Mouse (Mus musculus) activated CD4-positive, CD25-positive, alpha-beta regulatory T cell, adult 4 months (primary cell): Measurements from ENCODE around the gene Ankrd52. TPM values are rescaled to one million over a fixed set of nuclear protein-coding genes. Genes with fewer than 3 reads are reported as not detected.
A peak's percentile ranks its signal among the peaks of the same experiment; 100 is the strongest.

Experiments
- ATAC-seq: one replicate; pipeline ENCODE4 v1.8.0; 2017
- polyA plus RNA-seq, 2 experiments: library from polyadenylated mRNA; unstranded; fragments of 100-300 nt; shearing (Covaris generic); gene quantifications; one replicate each; pipeline ENCODE4 v1.2.1; 2017

Gene Ankrd52
- polyA plus RNA-seq, 2 experiments from 2014 or later, result 2.6 to 4.5 TPM

DNA sequence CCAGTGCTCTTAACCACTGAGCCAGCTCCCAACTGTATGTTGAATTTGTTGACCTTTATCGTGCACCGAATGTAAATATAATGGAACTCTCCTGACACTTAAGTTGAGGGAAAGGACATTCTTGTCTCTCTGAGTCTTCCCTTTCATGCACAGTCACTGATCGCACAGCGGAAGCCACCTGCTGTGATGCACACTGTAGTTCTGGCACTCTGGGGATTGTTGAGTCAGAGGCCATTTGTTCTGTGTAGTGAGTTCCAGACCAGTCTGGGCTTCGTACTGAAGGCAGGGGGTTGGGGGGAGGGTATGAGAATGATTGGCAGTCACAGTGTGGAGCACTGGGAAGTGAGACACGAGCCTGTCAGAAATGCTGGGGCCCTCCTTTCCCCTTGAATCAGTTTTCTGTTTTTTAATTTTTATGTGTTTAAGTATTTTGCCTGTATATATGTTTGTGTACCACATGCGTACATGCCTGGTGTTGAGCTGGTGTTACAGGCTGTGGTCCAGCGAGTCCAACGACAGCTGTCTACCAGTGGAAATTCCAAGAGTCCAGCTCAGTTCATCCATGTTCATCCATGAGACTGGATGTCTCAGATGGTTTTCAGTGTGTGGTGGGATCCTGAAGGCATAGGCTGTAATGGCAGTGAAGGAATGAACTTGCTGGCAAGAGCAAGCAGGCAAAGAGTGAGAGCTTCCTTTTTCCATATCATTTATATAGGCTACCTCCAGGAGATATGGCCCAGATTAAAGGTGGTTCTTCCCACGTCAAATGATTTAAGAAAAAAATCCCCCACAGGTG is 64.6 kb downstream of the Ankrd52 start:
- ATAC-seq, result no peak

DNA sequence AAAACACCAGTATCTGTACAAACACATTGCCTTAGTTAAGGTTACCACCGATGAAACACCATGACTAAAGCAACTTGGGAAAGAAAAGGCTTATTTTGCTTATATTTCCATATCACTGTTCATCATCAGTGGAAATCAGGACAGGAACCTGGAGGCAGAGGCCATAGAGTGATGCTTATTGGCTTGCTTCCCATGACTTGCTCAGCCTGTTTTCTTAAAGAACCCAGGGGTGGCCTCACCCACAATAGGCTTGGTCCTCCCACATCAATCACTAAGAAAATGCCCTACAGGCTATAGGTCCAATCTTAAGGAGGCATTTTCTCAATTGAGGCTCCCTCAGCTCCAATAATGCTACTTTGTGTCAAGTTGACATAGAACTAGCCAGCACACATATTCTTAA is 65.8 kb downstream of the Ankrd52 start:
- no peak for ATAC-seq

DNA sequence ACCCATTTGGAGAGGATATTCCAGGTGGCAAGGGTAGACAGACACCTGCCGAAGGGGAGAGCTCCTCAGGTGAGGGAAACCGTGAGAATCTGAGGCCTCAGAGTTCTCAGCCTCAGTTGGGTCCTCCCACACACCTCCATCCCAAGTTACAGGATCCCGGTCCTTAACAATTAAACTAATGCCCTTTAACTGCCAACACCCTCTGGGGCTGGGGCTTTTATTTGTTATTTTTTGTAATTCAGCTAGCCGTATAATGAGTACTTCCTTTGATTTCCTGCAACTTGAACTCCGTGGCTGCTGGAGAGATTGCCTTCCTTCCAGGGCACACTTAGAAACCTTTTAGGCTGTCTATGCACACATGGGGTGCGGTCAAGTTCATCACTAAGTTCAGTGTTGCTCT is 67.4 kb downstream of the Ankrd52 start:
- ATAC-seq, result no peak

DNA sequence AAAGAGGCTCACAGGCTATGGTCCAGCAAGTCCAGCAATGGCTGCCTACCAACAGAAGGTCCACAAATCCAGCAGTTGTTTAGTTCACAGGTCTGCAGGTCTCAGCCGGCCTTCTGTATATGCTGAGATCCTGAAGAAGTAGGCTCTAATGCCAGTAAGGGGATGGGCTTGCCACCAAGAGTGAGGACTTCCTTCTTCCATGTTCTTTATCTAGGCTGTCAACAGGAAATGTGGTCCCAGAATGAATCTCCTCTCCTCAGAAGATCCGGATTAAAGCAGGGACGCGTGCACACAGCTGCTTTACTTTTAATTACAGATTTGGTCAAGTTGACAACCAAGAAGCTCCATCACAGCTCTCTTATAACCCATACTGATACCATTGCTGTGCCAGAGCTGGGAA is 68.5 kb downstream of the Ankrd52 start:
- ATAC-seq, result no peak

DNA sequence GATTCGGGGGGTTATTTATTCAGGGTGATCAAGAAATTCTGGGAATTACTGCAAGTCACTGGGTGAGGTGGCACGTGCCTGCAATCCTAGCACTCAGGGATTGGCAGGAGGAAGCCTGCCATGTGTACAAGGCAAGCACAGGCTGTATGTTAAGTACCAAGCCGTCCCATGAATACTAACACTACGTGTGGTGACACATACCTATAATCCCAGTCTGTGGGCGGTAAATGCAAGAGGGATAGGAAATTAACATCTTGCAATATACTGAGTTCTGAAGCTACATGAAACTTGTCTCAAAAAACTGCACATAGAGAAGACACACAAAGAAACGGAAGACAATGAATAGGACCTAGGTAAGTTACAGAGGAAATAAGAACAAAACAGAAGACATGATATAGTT is 74.1 kb downstream of the Ankrd52 start:
- no peak for ATAC-seq

DNA sequence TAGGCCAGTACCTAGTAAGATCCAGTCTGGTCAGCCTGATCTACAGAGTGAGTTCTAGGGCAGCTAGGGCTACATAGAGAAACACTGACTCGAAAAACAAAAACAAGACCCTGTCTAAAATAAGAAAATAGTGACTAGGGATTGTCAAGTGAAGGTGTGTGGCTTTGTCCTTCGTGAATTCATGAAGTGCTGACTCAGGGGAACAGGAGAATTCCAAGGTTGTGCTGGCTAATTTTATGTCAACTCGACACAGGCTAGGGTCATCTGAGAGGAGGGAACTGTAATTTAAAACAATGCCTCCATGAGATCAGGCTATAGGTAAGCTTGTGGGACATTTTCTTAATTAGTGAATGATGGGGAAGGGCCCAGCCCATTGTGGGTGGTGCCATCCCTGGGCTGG is 77.6 kb downstream of the Ankrd52 start:
- no peak for ATAC-seq

DNA sequence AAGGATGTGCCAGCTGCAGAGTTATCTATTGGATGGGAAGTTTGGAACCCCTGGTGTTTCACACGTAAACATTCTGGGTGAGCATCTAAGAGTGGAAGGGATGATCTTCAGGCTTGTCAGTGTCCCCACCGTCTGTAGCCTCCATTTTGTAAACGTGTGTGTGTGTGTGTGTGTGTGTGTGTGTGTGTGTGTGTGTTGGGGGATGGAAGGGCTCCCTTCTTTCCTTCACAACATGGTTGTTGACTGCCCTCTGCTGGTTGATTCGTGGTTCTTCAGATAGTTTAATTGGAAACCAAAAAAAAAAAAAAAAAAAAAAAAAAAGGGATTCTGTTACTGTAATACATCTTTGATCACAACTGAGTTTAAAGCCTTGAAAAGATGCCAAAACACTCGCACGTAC is 78.4 kb downstream of the Ankrd52 start:
- peak; percentile 28 for ATAC-seq

DNA sequence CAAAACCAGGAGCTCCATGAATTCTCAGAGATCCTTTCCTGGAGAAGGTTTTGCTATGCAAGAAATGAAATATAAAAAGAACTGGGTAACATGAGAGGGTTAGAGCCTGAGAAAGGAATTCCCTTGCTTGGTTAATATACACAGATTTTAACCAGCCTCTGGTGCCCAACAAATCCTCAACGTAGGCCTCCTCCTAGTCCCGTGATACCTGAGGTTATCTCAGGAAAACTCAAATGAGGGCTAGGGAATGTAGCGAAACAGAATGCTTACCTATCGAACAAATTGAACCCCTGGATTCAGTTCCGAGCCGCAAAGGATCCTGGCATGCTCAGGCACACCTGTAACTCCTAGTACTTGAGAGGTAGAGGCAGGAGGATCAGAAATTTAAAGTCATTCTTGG is 80.8 kb downstream of the Ankrd52 start:
- no peak for ATAC-seq

Other genes starting within 250 kb of the Ankrd52 start
- gene Rbms2, start 196.8 kb upstream of the Ankrd52 start, polyA plus RNA-seq, result 10 to 100 TPM; 20.9 to 25.0 TPM
- under 1 TPM in 1 of 2 experiments, not detected in 1; 0.26 TPM for gene Gls2, start 182.7 kb upstream of the Ankrd52 start, polyA plus RNA-seq
- gene Spryd4, start 165.3 kb upstream of the Ankrd52 start, polyA plus RNA-seq, result 10 to 100 TPM; 13.3 to 15.6 TPM
- gene Mip, start 151.3 kb upstream of the Ankrd52 start, polyA plus RNA-seq, result not detected
- gene Timeless, start 145.1 kb upstream of the Ankrd52 start, polyA plus RNA-seq, result 10 to 100 TPM; 23.7 to 35.9 TPM
- not detected for gene Apon, start 123.0 kb upstream of the Ankrd52 start, polyA plus RNA-seq
- gene Apof, start 108.4 kb upstream of the Ankrd52 start, polyA plus RNA-seq, result not detected
- gene Stat2, start 106.6 kb upstream of the Ankrd52 start, polyA plus RNA-seq, result 10 to 100 TPM; 45.6 to 66.1 TPM
- not detected for gene Il23a, start 78.4 kb upstream of the Ankrd52 start, polyA plus RNA-seq
- 10 to 100 TPM; 18.9 to 21.1 TPM for gene Pan2, start 73.8 kb upstream of the Ankrd52 start, polyA plus RNA-seq
- 100 to 1,000 TPM in 1 of 2 experiments, 10 to 100 TPM in 1; 96.7 to 115 TPM for gene Cnpy2, start 54.7 kb upstream of the Ankrd52 start, polyA plus RNA-seq
- gene Cs, start 39.4 kb upstream of the Ankrd52 start, polyA plus RNA-seq, result 100 to 1,000 TPM; 145 to 149 TPM
- gene Coq10a, start 8.1 kb upstream of the Ankrd52 start, polyA plus RNA-seq, result 10 to 100 TPM; 14.3 to 20.3 TPM
- not detected for gene Slc39a5, start 24.1 kb downstream of the Ankrd52 start, polyA plus RNA-seq
- gene Nabp2, start 34.4 kb downstream of the Ankrd52 start, polyA plus RNA-seq, result 10 to 100 TPM; 75.0 to 81.0 TPM
- 10 to 100 TPM; 26.1 to 39.3 TPM for gene Rnf41, start 34.5 kb downstream of the Ankrd52 start, polyA plus RNA-seq
- 10 to 100 TPM; 53.8 to 54.8 TPM for gene Smarcc2, start 82.1 kb downstream of the Ankrd52 start, polyA plus RNA-seq
- 1,000 to 10,000 TPM; 1,113 TPM for gene Myl6, start 117.0 kb downstream of the Ankrd52 start, polyA plus RNA-seq
- 1 to 10 TPM; 2.0 to 6.9 TPM for gene Myl6b, start 121.6 kb downstream of the Ankrd52 start, polyA plus RNA-seq
- 10 to 100 TPM; 77.5 to 80.7 TPM for gene Esyt1, start 148.8 kb downstream of the Ankrd52 start, polyA plus RNA-seq
- gene Zc3h10, start 170.7 kb downstream of the Ankrd52 start, polyA plus RNA-seq, result 10 to 100 TPM in 1 of 2 experiments, 1 to 10 TPM in 1; 6.4 to 10.1 TPM
- gene Rpl41, start 172.2 kb downstream of the Ankrd52 start, polyA plus RNA-seq, result 1,000 to 10,000 TPM; 5,950 to 7,803 TPM
- gene Pa2g4, start 188.9 kb downstream of the Ankrd52 start, polyA plus RNA-seq, result 100 to 1,000 TPM; 136 to 160 TPM
- 1 to 10 TPM; 4.1 to 4.2 TPM for gene Erbb3, start 212.5 kb downstream of the Ankrd52 start, polyA plus RNA-seq
- gene Rps26, start 249.6 kb downstream of the Ankrd52 start, polyA plus RNA-seq, result 1,000 to 10,000 TPM; 1,759 to 1,796 TPM